Mouse (Mus musculus) heart, embryonic 14.5 days (tissue): ENCODE data around the gene Ifng. TPM values are rescaled to one million over a fixed set of nuclear protein-coding genes. Genes with fewer than 3 reads are reported as not detected.

Experiments
- ATAC-seq: fragments of 200-750 bp; cut with Nextera tagmentation; 2 replicates; pipeline ENCODE4 v1.8.0; 2017; ENCODE audit warnings: low read depth, moderate TSS enrichment; ENCODE audit not compliant: insufficient number of reproducible peaks, insufficient read depth, low FRiP score
- H3K27ac ChIP-seq, 2 experiments: fragments of 200-500 bp in 1 of 2; fragments of 300-500 bp in 1 of 2; sonication (generic) in 1 of 2; replicated peaks in 1 of 2; 2 replicates each; pipeline ENCODE4 v1.5.1; 2012 to 2014; ENCODE audit warnings: low read depth in 2 of 2, low read length in 2 of 2, control low read depth in 1 of 2, mild to moderate bottlenecking in 1 of 2, mixed read lengths in 1 of 2; ENCODE audit not compliant: control insufficient read depth in 1 of 2, insufficient read depth in 1 of 2
- H3K27me3 ChIP-seq: fragments of 300-500 bp; sonication (generic); 2 replicates; pipeline ENCODE4 v1.6.1; 2014; ENCODE audit warnings: mild to moderate bottlenecking, low read length, control low read depth; ENCODE audit not compliant: control insufficient read depth, insufficient read depth
- H3K36me3 ChIP-seq: fragments of 300-500 bp; sonication (generic); 2 replicates; pipeline ENCODE4 v1.6.1; 2014; ENCODE audit warnings: mild to moderate bottlenecking, control low read depth, low read length, mixed read lengths; ENCODE audit not compliant: control insufficient read depth, insufficient read depth
- H3K4me1 ChIP-seq, 2 experiments: fragments of 200-500 bp in 1 of 2; fragments of 300-500 bp in 1 of 2; sonication (generic) in 1 of 2; 2 replicates each; pipeline ENCODE4 v1.6.1; 2012 to 2014; ENCODE audit warnings: low read length in 2 of 2, control low read depth in 1 of 2, mixed read lengths in 1 of 2; ENCODE audit not compliant: control insufficient read depth in 2 of 2, insufficient read depth in 2 of 2
- H3K4me2 ChIP-seq: fragments of 300-500 bp; sonication (generic); 2 replicates; pipeline ENCODE4 v1.6.1; 2014; ENCODE audit warnings: mild to moderate bottlenecking, low read length
- H3K4me3 ChIP-seq, 2 experiments: fragments of 200-500 bp in 1 of 2; fragments of 300-500 bp in 1 of 2; sonication (generic) in 1 of 2; 2 replicates each; pipeline ENCODE4 v1.5.1; 2012 to 2014; ENCODE audit warnings: low read length in 2 of 2, mild to moderate bottlenecking in 2 of 2, control low read depth in 1 of 2, low read depth in 1 of 2, moderate library complexity in 1 of 2; ENCODE audit not compliant: control insufficient read depth in 1 of 2, insufficient read depth in 1 of 2
- H3K9ac ChIP-seq: fragments of 300-500 bp; sonication (generic); 2 replicates; pipeline ENCODE4 v1.6.1; 2014; ENCODE audit warnings: mild to moderate bottlenecking, low read length
- H3K9me3 ChIP-seq: fragments of 300-500 bp; sonication (generic); 2 replicates; pipeline ENCODE4 v1.6.1; 2016; ENCODE audit warnings: low read length, control low read depth; ENCODE audit not compliant: control insufficient read depth
- WGBS: fragments of 180-500 bp; shearing (Covaris S2); extraction: QIAGEN DNeasy Blood & Tissue Kit; methylation state at CpG from one replicate; pipeline ENCODE4 v1.1.7; 2014; 5-methylcytosine and 5-hydroxymethylcytosine counted together
- polyA plus RNA-seq: library from polyadenylated mRNA; unstranded; fragments of >200 nt; fragmentation: Nextera tagmentation; extraction: Ambion mirVana; gene quantifications from 2 replicates; pipeline ENCODE4 v1.2.1, GENCODE M21; 2014

The Ifng gene
- polyA plus RNA-seq = not detected in 2 replicates

GRCm38 (mm10) chr10:118440742-118441240 lies at the start of gene Ifng:
Gene Ifng, plus strand, starts transcription at chr10:118441046.
- Histone ChIP-seq H3K4me3 (no peak within 1 kb of the TSS), H3K9me3 (no peaks in the 10 kb centered on the region), H3K4me2 (no peak within 1 kb of the TSS), H3K36me3 (no peaks in the 10 kb centered on the region), H3K27ac (no peak within 1 kb of the TSS), H3K9ac (no peak within 1 kb of the TSS), H3K27me3 (no peaks in the 10 kb centered on the region), H3K4me1 (peaks cover 0 to 5% of the 10 kb centered on the region in 2 experiments; a peak in 2 of 4 replicates)
- WGBS = 88% methylated on average over 11 of the region's 11 CpGs
- no peak for ATAC-seq

- no peak overlapping the region for H3K4me3 ChIP-seq
- no peaks in the 10 kb centered on the region for H3K9me3 ChIP-seq
- no peaks in the 10 kb centered on the region for H3K36me3 ChIP-seq
- no peak for ATAC-seq
- no peak overlapping the region for H3K9ac ChIP-seq
- no peaks in the 10 kb centered on the region for H3K4me1 ChIP-seq
- H3K27me3 ChIP-seq = no peaks in the 10 kb centered on the region
- H3K27ac ChIP-seq = no peak overlapping the region
- no peak overlapping the region for H3K4me2 ChIP-seq
- 79% methylated on average over 16 of the region's 16 CpGs for WGBS
These were observed 40.9 kb upstream of the Ifng start for GRCm38 (mm10) chr10:118399917-118400316.

- Histone ChIP-seq H3K9me3 (no peaks in the 10 kb centered on the region), H3K4me3 (no peak overlapping the region), H3K36me3 (no peaks in the 10 kb centered on the region), H3K4me1 (no peaks in the 10 kb centered on the region), H3K4me2 (no peak overlapping the region), H3K9ac (no peak overlapping the region), H3K27ac (no peak overlapping the region), H3K27me3 (no peaks in the 10 kb centered on the region)
- no peak for ATAC-seq
- WGBS = 76% methylated on average over 5 of the region's 5 CpGs
These were observed 34.2 kb upstream of the Ifng start for GRCm38 (mm10) chr10:118406463-118407221.

GRCm38 (mm10) chr10:118411377-118411776 lies 29.5 kb upstream of the Ifng start:
- Histone ChIP-seq H3K9ac (no peak overlapping the region), H3K4me1 (no peaks in the 10 kb centered on the region), H3K4me3 (no peak overlapping the region), H3K27ac (no peak overlapping the region), H3K36me3 (no peaks in the 10 kb centered on the region), H3K27me3 (no peaks in the 10 kb centered on the region), H3K4me2 (no peak overlapping the region), H3K9me3 (no peaks in the 10 kb centered on the region)
- ATAC-seq = no peak

GRCm38 (mm10) chr10:118412774-118413173 lies 28.1 kb upstream of the Ifng start:
- Histone ChIP-seq H3K4me3 (no peak overlapping the region), H3K27ac (no peak overlapping the region), H3K9me3 (no peaks in the 10 kb centered on the region), H3K9ac (no peak overlapping the region), H3K4me1 (no peaks in the 10 kb centered on the region), H3K36me3 (no peaks in the 10 kb centered on the region), H3K27me3 (no peaks in the 10 kb centered on the region), H3K4me2 (no peak overlapping the region)
- no peak for ATAC-seq
- WGBS = 74% methylated on average over 5 of the region's 5 CpGs

GRCm38 (mm10) chr10:118419000-118419425 lies 21.8 kb upstream of the Ifng start:
- no peak for ATAC-seq
- WGBS = 60% methylated on average over 7 of the region's 7 CpGs

GRCm38 (mm10) chr10:118420896-118421295 lies 19.9 kb upstream of the Ifng start:
- ATAC-seq = no peak
- Histone ChIP-seq H3K4me1 (no peaks in the 10 kb centered on the region), H3K4me2 (no peak overlapping the region), H3K9me3 (no peaks in the 10 kb centered on the region), H3K27me3 (no peaks in the 10 kb centered on the region), H3K27ac (no peak overlapping the region), H3K4me3 (no peak overlapping the region), H3K9ac (no peak overlapping the region), H3K36me3 (no peaks in the 10 kb centered on the region)

More at GRCm38 (mm10) chr10:118419000-118419425, 21.8 kb upstream of the Ifng start:
- Histone ChIP-seq H3K27ac (no peak overlapping the region), H3K4me1 (no peaks in the 10 kb centered on the region), H3K4me2 (no peak overlapping the region), H3K36me3 (no peaks in the 10 kb centered on the region), H3K9ac (no peak overlapping the region), H3K9me3 (no peaks in the 10 kb centered on the region), H3K4me3 (no peak overlapping the region), H3K27me3 (no peaks in the 10 kb centered on the region)

- WGBS = 87% methylated on average over 6 of the region's 6 CpGs
- Histone ChIP-seq H3K27ac (no peak overlapping the region), H3K4me3 (no peak overlapping the region), H3K4me1 (no peaks in the 10 kb centered on the region), H3K4me2 (no peak overlapping the region), H3K36me3 (no peaks in the 10 kb centered on the region), H3K9ac (no peak overlapping the region), H3K27me3 (no peaks in the 10 kb centered on the region), H3K9me3 (no peaks in the 10 kb centered on the region)
- no peak for ATAC-seq
These were observed 5.3 kb upstream of the Ifng start for GRCm38 (mm10) chr10:118435501-118435900.
